In genomic region chr4:130306796-130307630, GRCm38 (mm10) we compare ENCODE assay signal across 8 mouse cellular contexts. TPM values are rescaled to one million over a fixed set of nuclear protein-coding genes. Genes with fewer than 3 reads are reported as not detected.
DNase-seq lines count a peak whose midpoint lies in the region; ATAC-seq lines count a peak whose summit lies in the region.

No protein-coding gene starts in this region.

- H3K9ac ChIP-seq in neural tube, embryonic 15.5 days (replicated peaks): peak overlapping the region; percentile 68; the same call in 1 of the 2 replicates

- peak; percentile 27 for DNase-seq in cerebellum, adult 11 months
- DNase-seq in cerebellum, adult 9-11 months: peak; percentile 67
- peak; percentile 80 to 83 for DNase-seq in heart, adult 9 months (ENCODE audit: low spot score in 2 of 2)
- DNase-seq in kidney, adult 9 months: peak; percentile 85
- no peak for DNase-seq in left cerebral cortex, postnatal 14 days (ENCODE audit: low spot score in 2 of 2)

- H3K27me3 ChIP-seq in neural tube, embryonic 15.5 days (replicated peaks): peaks cover 24% of the 10 kb centered on the region

- H3K27ac ChIP-seq in neural tube, embryonic 15.5 days (replicated peaks): no peak overlapping the region

- H3K4me3 ChIP-seq in neural tube, embryonic 15.5 days (replicated peaks): peak overlapping the region; percentile 52; the same call in 1 of the 2 replicates

- intact Hi-C loops in left cerebral cortex, postnatal 14 days (cut with DNase I): no loop called here

- ATAC-seq in cerebellum, adult (ENCODE audit: insufficient number of reproducible peaks, low FRiP score, low TSS enrichment): no peak
- ATAC-seq in neural tube, embryonic 15.5 days (ENCODE audit: low FRiP score): no peak
- no peak for ATAC-seq in megakaryocyte progenitor cell, adult 5-6 weeks (replicated peaks; ENCODE audit: poor library complexity)

- no peaks in the 10 kb centered on the region for H3K36me3 ChIP-seq in neural tube, embryonic 15.5 days

- no peaks in the 10 kb centered on the region for H3K9me3 ChIP-seq in neural tube, embryonic 15.5 days (replicated peaks)

- 79% methylated on average over 10 of the region's 10 CpGs for WGBS in neural tube, embryonic 15.5 days

- peaks cover 34% of the 10 kb centered on the region for H3K4me1 ChIP-seq in neural tube, embryonic 15.5 days

- H3K4me2 ChIP-seq in neural tube, embryonic 15.5 days: peak overlapping the region; percentile 90

RNA-seq across cellular contexts. Expression of gene Fabp3, which starts 1.4 kb away (rescaled TPM):
- polyA plus RNA-seq in neural tube, embryonic 15.5 days (2015; fragmentation: Nextera tagmentation; extraction: Ambion mirVana): 226 and 288 TPM in 2 replicates
- not detected in 2 replicates for total RNA-seq in megakaryocyte progenitor cell, adult 5-6 weeks (2015)
- not detected in 2 replicates for total RNA-seq in megakaryocyte progenitor cell, adult 5-6 weeks (2017)
- total RNA-seq in left cerebral cortex, postnatal 14 days (2021): 100 to 1,000 TPM; 198 to 207 TPM

RNA-seq across cellular contexts. Expression of gene Gm10570, which starts 1.5 kb away (rescaled TPM):
- polyA plus RNA-seq in neural tube, embryonic 15.5 days (2015; fragmentation: Nextera tagmentation; extraction: Ambion mirVana): 1.3 and 1.6 TPM in 2 replicates
- total RNA-seq in megakaryocyte progenitor cell, adult 5-6 weeks (2015): not detected in 2 replicates
- not detected in 2 replicates for total RNA-seq in megakaryocyte progenitor cell, adult 5-6 weeks (2017)
- total RNA-seq in left cerebral cortex, postnatal 14 days (2021): not detected

RNA-seq across cellular contexts. Expression of gene Serinc2, which starts 28.0 kb away (rescaled TPM):
- 28.7 and 29.1 TPM in 2 replicates for polyA plus RNA-seq in neural tube, embryonic 15.5 days (2015; fragmentation: Nextera tagmentation; extraction: Ambion mirVana)
- total RNA-seq in megakaryocyte progenitor cell, adult 5-6 weeks (2015): 0.07 TPM in 1 of 2 replicates, not detected in the other
- total RNA-seq in megakaryocyte progenitor cell, adult 5-6 weeks (2017): not detected in 2 replicates
- 1 to 10 TPM; 3.5 to 3.8 TPM for total RNA-seq in left cerebral cortex, postnatal 14 days (2021)

RNA-seq across cellular contexts. Expression of gene Zcchc17, which starts 52.7 kb away (rescaled TPM):
- polyA plus RNA-seq in neural tube, embryonic 15.5 days (2015; fragmentation: Nextera tagmentation; extraction: Ambion mirVana): 93.9 and 95.3 TPM in 2 replicates
- 16.0 and 21.9 TPM in 2 replicates for total RNA-seq in megakaryocyte progenitor cell, adult 5-6 weeks (2015)
- 81.3 and 132 TPM in 2 replicates for total RNA-seq in megakaryocyte progenitor cell, adult 5-6 weeks (2017)
- 10 to 100 TPM; 57.9 to 61.8 TPM for total RNA-seq in left cerebral cortex, postnatal 14 days (2021)

RNA-seq across cellular contexts. Expression of gene Snrnp40, which starts 52.9 kb away (rescaled TPM):
- polyA plus RNA-seq in neural tube, embryonic 15.5 days (2015; fragmentation: Nextera tagmentation; extraction: Ambion mirVana): 91.8 and 104 TPM in 2 replicates
- 65.9 and 66.0 TPM in 2 replicates for total RNA-seq in megakaryocyte progenitor cell, adult 5-6 weeks (2015)
- total RNA-seq in megakaryocyte progenitor cell, adult 5-6 weeks (2017): 89.7 and 90.8 TPM in 2 replicates
- total RNA-seq in left cerebral cortex, postnatal 14 days (2021): 10 to 100 TPM; 23.5 to 26.3 TPM

Comparison
In these comparisons a context has a peak if more than half of its experiments do, and no peak if none do; other contexts are left out.
1. DNase-seq: peak in cerebellum, adult 11 months (single experiment), cerebellum, adult 9-11 months (single experiment), heart, adult 9 months (2 of 2) and kidney, adult 9 months (single experiment); none in left cerebral cortex, postnatal 14 days (0 of 2).
2. RNA of gene Fabp3, which starts 1.4 kb away (total RNA-seq): 198 to 207 TPM in left cerebral cortex, postnatal 14 days; not detected in megakaryocyte progenitor cell, adult 5-6 weeks; every median in the first group is over 100 times any median in the second.